In genomic region chr1:89189204-89189603, GRCm38 (mm10) we compare ENCODE assay signal across 15 mouse cellular contexts.
DNase-seq lines count a peak whose midpoint lies in the region; ATAC-seq and TF ChIP-seq lines count a peak whose summit lies in the region.
"Had no signal": no experiment of that assay in that cellular context is flagged by ENCODE, and none has a peak within 500 bp of the region (broad histone marks: within the 10 kb centered on the region; RNA-seq: fewer than 3 reads in every experiment).

No protein-coding gene starts in this region.

- H3K36me3 ChIP-seq in heart, embryonic 12.5 days, result no peaks in the 10 kb centered on the region
- H3K36me3 ChIP-seq in ES-Bruce4 (ENCODE audit: control insufficient read depth, insufficient read depth, low read length, poor library complexity, severe bottlenecking), result no peaks in the 10 kb centered on the region
- no peaks in the 10 kb centered on the region for H3K36me3 ChIP-seq in liver, postnatal 0 days (replicated peaks; ENCODE audit: insufficient read depth, low read length)
- H3K36me3 ChIP-seq: kidney, embryonic 15.5 days had no signal

- TF ChIP-seq CTCF in layer of hippocampus, adult 2 months (conservative IDR thresholded peaks at IDR 0.05), result no peak
- TF ChIP-seq CTCF in ES-Bruce4 (IDR thresholded peaks at IDR 0.05; ENCODE audit: low read depth, low read length), result no peak
- no peak for TF ChIP-seq CTCF in liver, postnatal 0 days (IDR thresholded peaks at IDR 0.05; ENCODE audit: low read depth)

- peaks cover 36% of the 10 kb centered on the region for H3K4me1 ChIP-seq in heart, embryonic 12.5 days (replicated peaks)
- H3K4me1 ChIP-seq in ES-Bruce4 (ENCODE audit: control insufficient read depth, insufficient read depth, low read length), result peaks cover 7% of the 10 kb centered on the region
- H3K4me1 ChIP-seq in liver, postnatal 0 days (ENCODE audit: insufficient read depth), result no peaks in the 10 kb centered on the region

- no peak for TF ChIP-seq POLR2A in ES-Bruce4 (IDR thresholded peaks at IDR 0.05; ENCODE audit: insufficient read depth, low read length)

- no peak overlapping the region for H3K4me2 ChIP-seq in heart, embryonic 12.5 days
- H3K4me2 ChIP-seq in liver, postnatal 0 days (ENCODE audit: low read depth, low read length), result no peak overlapping the region
- H3K4me2 ChIP-seq: kidney, embryonic 15.5 days had no signal

- H3K27ac ChIP-seq in heart, embryonic 12.5 days (ENCODE audit: poor library complexity, severe bottlenecking), result no peak overlapping the region
- H3K27ac ChIP-seq in layer of hippocampus, adult 2 months, result 0 out of 2 replicates have a peak overlapping the region, but pooled peaks have one; percentile 1
- H3K27ac ChIP-seq in ES-Bruce4 (ENCODE audit: insufficient read depth, low read length), result peak overlapping the region; percentile 82; the same call in 1 of the 2 replicates
- H3K27ac ChIP-seq in liver, postnatal 0 days (ENCODE audit: low read depth), result no peak overlapping the region
- H3K27ac ChIP-seq: kidney, embryonic 15.5 days had no signal

- H3K9me3 ChIP-seq in heart, embryonic 12.5 days (replicated peaks), result no peaks in the 10 kb centered on the region
- no peaks in the 10 kb centered on the region for H3K9me3 ChIP-seq in ES-Bruce4 (replicated peaks; ENCODE audit: control insufficient read depth, insufficient read depth, low read length, poor library complexity, severe bottlenecking)
- H3K9me3 ChIP-seq in liver, postnatal 0 days (ENCODE audit: low read length), result no peaks in the 10 kb centered on the region
- H3K9me3 ChIP-seq: kidney, embryonic 15.5 days had no signal

- no peaks in the 10 kb centered on the region for H3K27me3 ChIP-seq in heart, embryonic 12.5 days (replicated peaks)
- H3K27me3 ChIP-seq in ES-Bruce4 (ENCODE audit: control insufficient read depth, insufficient read depth, low read length, poor library complexity, severe bottlenecking), result no peaks in the 10 kb centered on the region
- no peaks in the 10 kb centered on the region for H3K27me3 ChIP-seq in liver, postnatal 0 days (ENCODE audit: insufficient read depth, low read length)
- H3K27me3 ChIP-seq: kidney, embryonic 15.5 days had no signal

- ATAC-seq in heart, embryonic 12.5 days (ENCODE audit: insufficient number of reproducible peaks, low FRiP score), result peak; percentile 19; the same call in 1 of the 2 replicates
- ATAC-seq in liver, postnatal 0 days, result no peak
- ATAC-seq: CD4-positive, CD25-positive, alpha-beta regulatory T cell, adult 4 months; forebrain, embryonic 16.5 days; inflammation-experienced regulatory T-cells, adult 6 months had no signal

- peak; percentile 95 for TF ChIP-seq EP300 in ES-Bruce4 (IDR thresholded peaks at IDR 0.05; ENCODE audit: insufficient read depth, low read depth, low read length)
- no peak for TF ChIP-seq EP300 in liver, postnatal 0 days (IDR thresholded peaks at IDR 0.05; ENCODE audit: low read depth)

- no peak overlapping the region for H3K9ac ChIP-seq in heart, embryonic 12.5 days
- peak overlapping the region; percentile 42; the same call in 1 of the 2 replicates for H3K9ac ChIP-seq in ES-Bruce4 (ENCODE audit: low read depth, poor library complexity, severe bottlenecking)
- no peak overlapping the region for H3K9ac ChIP-seq in liver, postnatal 0 days (replicated peaks)
- H3K9ac ChIP-seq: kidney, embryonic 15.5 days had no signal

- 48% methylated on average over 5 of the region's 5 CpGs for WGBS in heart, embryonic 12.5 days
- WGBS in liver, postnatal 0 days (ENCODE audit: insufficient replicate concordance), result 84% methylated on average over 5 of the region's 5 CpGs

- DNase-seq in heart, postnatal 25 days (ENCODE audit: low spot score), result no peak
- no peak for DNase-seq in layer of hippocampus, adult 2 months (ENCODE audit: low spot score in 2 of 2)
- DNase-seq in layer of hippocampus, adult 9-10 months (ENCODE audit: low spot score), result no peak
- DNase-seq in ES-CJ7 (ENCODE audit: low read depth, low spot score), result peak; percentile 89
- DNase-seq in liver, postnatal 0 days, result no peak
- no peak for DNase-seq in cerebellum, adult 9-10 months
- DNase-seq: cerebellum, adult 2 months; gastrocnemius, postnatal 10 days had no signal

- H3K4me3 ChIP-seq in heart, embryonic 12.5 days, result no peak overlapping the region
- H3K4me3 ChIP-seq in layer of hippocampus, adult 2 months, result no peak overlapping the region
- peak overlapping the region; percentile 41; the same call in 1 of the 2 replicates for H3K4me3 ChIP-seq in ES-Bruce4 (ENCODE audit: low read depth, low read length)
- no peak overlapping the region for H3K4me3 ChIP-seq in liver, postnatal 0 days (ENCODE audit: low read depth, low read length)
- H3K4me3 ChIP-seq: erythroblast, embryonic 14.5 days; kidney, embryonic 15.5 days had no signal

- intact Hi-C loops in heart, postnatal 25 days (cut with DNase I), result no loop called here

Comparison
In these comparisons a context has a peak if more than half of its experiments do, and no peak if none do; other contexts are left out.
1. H3K27ac ChIP-seq: peak in layer of hippocampus, adult 2 months (single experiment) and ES-Bruce4 (single experiment); none in heart, embryonic 12.5 days (single experiment) and liver, postnatal 0 days (single experiment).